Mouse (Mus musculus): ENCODE measurements around the gene Large2. TPM values are rescaled to one million over a fixed set of nuclear protein-coding genes. Genes with fewer than 3 reads are reported as not detected.

Gene Large2
- total and polyA plus RNA-seq, 3 experiments, result 0.84 TPM; not detected in 2

DNA sequence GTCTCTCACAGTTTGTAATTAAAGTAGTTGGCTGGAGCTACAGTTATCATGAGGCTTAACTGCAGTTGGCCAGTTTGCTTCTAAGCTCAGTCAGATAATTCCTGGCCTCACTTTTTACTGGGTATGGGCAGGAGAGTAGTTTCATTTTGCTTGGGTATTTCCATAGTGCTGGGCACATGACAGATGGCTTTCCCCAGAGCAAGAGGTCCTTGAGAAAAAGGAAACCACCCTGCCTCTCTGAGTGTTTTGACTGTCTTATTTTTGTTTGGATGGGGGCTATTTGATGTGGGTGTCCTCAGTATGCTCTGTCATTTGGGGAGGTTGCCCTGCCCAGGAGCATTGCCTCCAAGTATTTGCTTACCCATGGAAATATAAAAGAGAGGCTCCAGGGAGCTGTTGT, 32.3 kb downstream of the Large2 start:
- H3K4me1 ChIP-seq (ENCODE audit: control insufficient read depth, insufficient read depth, low read length), result no peaks in the 10 kb centered on the region
- no peak for DNase-seq
- no peaks in the 10 kb centered on the region for H3K27me3 ChIP-seq (ENCODE audit: control insufficient read depth, insufficient read depth, low read length)
- H3K79me2 ChIP-seq (replicated peaks; ENCODE audit: control insufficient read depth, insufficient read depth, low read length), result no peaks in the 10 kb centered on the region
- H3K36me3 ChIP-seq (ENCODE audit: control insufficient read depth, insufficient read depth, low read length), result no peaks in the 10 kb centered on the region
- no peak overlapping the region for H3K9ac ChIP-seq (ENCODE audit: low read depth, low read length)
- no peak overlapping the region for H3K27ac ChIP-seq
- H3K4me3 ChIP-seq, result no peak overlapping the region
- TF ChIP-seq EP300 (IDR thresholded peaks at IDR 0.05; ENCODE audit: insufficient read depth, low read depth, low read length) (no peak), POLR2A (IDR thresholded peaks at IDR 0.05; ENCODE audit: insufficient read depth, low read depth, low read length) (no peak), CTCF (IDR thresholded peaks at IDR 0.05) (no peak)
- intact Hi-C loops (cut with DNase I), result no loop called here

DNA sequence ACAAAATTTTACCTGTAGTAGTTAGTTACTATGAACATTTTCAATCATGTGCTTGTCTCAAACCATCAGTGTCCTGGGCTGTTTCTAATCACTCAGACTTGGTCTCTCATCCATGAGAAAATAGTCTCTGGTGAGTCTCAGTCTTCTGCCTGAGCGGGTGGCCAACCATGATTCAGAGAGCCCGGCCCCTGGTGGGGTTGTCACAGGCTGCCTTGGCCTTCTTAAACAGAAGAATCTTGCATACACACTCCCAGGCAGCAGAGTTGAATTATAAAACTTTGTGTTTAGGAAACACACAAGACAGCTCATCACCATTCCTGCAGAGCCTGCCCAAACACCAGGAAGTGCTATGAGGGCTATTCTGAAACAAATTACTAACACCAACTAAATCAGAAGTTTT, 42.8 kb downstream of the Large2 start:
- DNase-seq, result no peak
- Histone ChIP-seq H3K79me2 (replicated peaks; ENCODE audit: control insufficient read depth, insufficient read depth, low read length) (no peaks in the 10 kb centered on the region), H3K9ac (ENCODE audit: low read depth, low read length) (no peak overlapping the region), H3K4me3 (no peak overlapping the region), H3K27ac (no peak overlapping the region), H3K4me1 (ENCODE audit: control insufficient read depth, insufficient read depth, low read length) (no peaks in the 10 kb centered on the region), H3K36me3 (ENCODE audit: control insufficient read depth, insufficient read depth, low read length) (no peaks in the 10 kb centered on the region), H3K27me3 (ENCODE audit: control insufficient read depth, insufficient read depth, low read length) (no peaks in the 10 kb centered on the region)
- intact Hi-C loops (cut with DNase I), result loop anchor here (1.0 kb wide), 1 partner anchor 34 kb away; no protein-coding TSS in a partner anchor
- WGBS, result 93% methylated on average over 2 of the region's 2 CpGs
- TF ChIP-seq CTCF (IDR thresholded peaks at IDR 0.05) (no peak), EP300 (IDR thresholded peaks at IDR 0.05; ENCODE audit: insufficient read depth, low read depth, low read length) (no peak), POLR2A (IDR thresholded peaks at IDR 0.05; ENCODE audit: insufficient read depth, low read depth, low read length) (no peak)

DNA sequence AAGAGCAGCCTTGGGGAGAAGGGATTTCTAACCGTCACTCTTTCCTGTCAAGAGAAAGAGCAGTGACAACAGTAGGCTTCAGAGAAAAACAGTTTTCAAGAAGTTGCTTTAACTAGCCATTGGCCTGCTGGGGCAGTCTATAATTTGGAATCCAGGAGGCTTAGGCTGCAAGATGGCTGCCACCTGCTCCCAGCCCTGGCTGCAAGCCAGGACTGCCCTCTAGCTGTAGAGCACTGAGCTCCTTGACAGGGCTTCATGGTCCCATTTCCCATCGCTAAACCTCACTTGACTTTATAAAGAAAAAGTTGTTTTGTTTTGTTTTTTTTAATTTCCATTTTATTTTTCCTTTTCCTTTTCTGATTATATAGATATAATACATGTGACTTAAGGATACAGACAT, 43.3 kb downstream of the Large2 start:
- TF ChIP-seq POLR2A (IDR thresholded peaks at IDR 0.05; ENCODE audit: insufficient read depth, low read depth, low read length), result no peak
- TF ChIP-seq CTCF (IDR thresholded peaks at IDR 0.05), result no peak
- no peak for TF ChIP-seq EP300 (IDR thresholded peaks at IDR 0.05; ENCODE audit: insufficient read depth, low read depth, low read length)
- intact Hi-C loops (cut with DNase I), result loop anchor here (1.0 kb wide), 1 partner anchor 33 kb away; no protein-coding TSS in a partner anchor
- Histone ChIP-seq H3K4me3 (no peak overlapping the region), H3K27me3 (ENCODE audit: control insufficient read depth, insufficient read depth, low read length) (no peaks in the 10 kb centered on the region), H3K4me1 (ENCODE audit: control insufficient read depth, insufficient read depth, low read length) (no peaks in the 10 kb centered on the region), H3K79me2 (replicated peaks; ENCODE audit: control insufficient read depth, insufficient read depth, low read length) (no peaks in the 10 kb centered on the region), H3K27ac (no peak overlapping the region), H3K9ac (ENCODE audit: low read depth, low read length) (no peak overlapping the region), H3K36me3 (ENCODE audit: control insufficient read depth, insufficient read depth, low read length) (no peaks in the 10 kb centered on the region)
- DNase-seq, result no peak
- 87% methylated on average over 2 of the region's 2 CpGs for WGBS

DNA sequence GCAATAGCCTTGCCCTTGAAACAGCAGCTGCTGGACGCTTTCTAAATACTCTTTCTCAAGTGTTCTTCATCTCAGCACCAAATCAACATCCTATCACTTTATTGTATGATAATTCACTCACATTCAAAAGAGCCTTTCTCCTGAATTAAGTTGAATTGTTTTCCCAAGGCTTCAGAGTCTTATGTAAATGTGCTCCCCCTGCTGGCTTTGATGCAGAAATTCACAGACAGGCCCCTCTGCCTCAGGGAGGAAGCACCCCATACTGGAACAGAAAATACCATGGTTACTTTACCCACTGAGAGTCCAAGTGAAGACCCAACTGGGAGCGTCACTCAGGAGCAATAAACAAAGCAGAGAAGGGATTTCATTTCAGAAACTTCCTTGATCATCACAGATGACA, 43.8 kb downstream of the Large2 start:
- Histone ChIP-seq H3K4me1 (ENCODE audit: control insufficient read depth, insufficient read depth, low read length) (no peaks in the 10 kb centered on the region), H3K79me2 (replicated peaks; ENCODE audit: control insufficient read depth, insufficient read depth, low read length) (no peaks in the 10 kb centered on the region), H3K36me3 (ENCODE audit: control insufficient read depth, insufficient read depth, low read length) (no peaks in the 10 kb centered on the region), H3K27me3 (ENCODE audit: control insufficient read depth, insufficient read depth, low read length) (no peaks in the 10 kb centered on the region), H3K4me3 (no peak overlapping the region), H3K27ac (no peak overlapping the region), H3K9ac (ENCODE audit: low read depth, low read length) (no peak overlapping the region)
- DNase-seq, result no peak
- intact Hi-C loops (cut with DNase I), result loop anchor here (1.0 kb wide), 1 partner anchor 33 kb away; no protein-coding TSS in a partner anchor
- TF ChIP-seq POLR2A (IDR thresholded peaks at IDR 0.05; ENCODE audit: insufficient read depth, low read depth, low read length) (no peak), CTCF (IDR thresholded peaks at IDR 0.05) (peak; percentile 83), EP300 (IDR thresholded peaks at IDR 0.05; ENCODE audit: insufficient read depth, low read depth, low read length) (no peak)
- 48% methylated on average over 2 of the region's 2 CpGs for WGBS

DNA sequence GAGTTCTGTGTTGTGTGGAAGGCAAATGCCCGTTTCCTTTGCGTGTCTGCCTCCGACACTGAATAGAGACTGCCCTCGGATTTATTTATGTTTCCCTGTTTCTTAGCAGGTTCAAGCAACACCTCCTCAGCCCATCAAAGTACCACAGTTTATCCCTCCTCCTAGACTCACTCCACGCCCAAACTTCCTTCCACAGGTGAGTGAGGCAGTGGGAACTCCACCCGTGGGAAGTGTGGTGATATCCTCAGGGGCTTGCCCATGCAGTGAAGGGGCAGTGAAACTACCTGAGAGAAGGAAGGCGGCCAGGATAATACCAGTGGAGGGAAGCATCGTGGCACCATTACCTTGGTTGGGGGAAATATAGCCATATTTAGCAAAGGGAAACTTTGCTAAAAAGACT, 46.5 kb downstream of the Large2 start:
- H3K79me2 ChIP-seq (replicated peaks; ENCODE audit: control insufficient read depth, insufficient read depth, low read length), result no peaks in the 10 kb centered on the region
- no peaks in the 10 kb centered on the region for H3K27me3 ChIP-seq (ENCODE audit: control insufficient read depth, insufficient read depth, low read length)
- no peak overlapping the region for H3K9ac ChIP-seq (ENCODE audit: low read depth, low read length)
- H3K4me3 ChIP-seq, result no peak overlapping the region
- H3K4me1 ChIP-seq (ENCODE audit: control insufficient read depth, insufficient read depth, low read length), result no peaks in the 10 kb centered on the region
- no peak overlapping the region for H3K27ac ChIP-seq
- 91% methylated on average over 8 of the region's 8 CpGs for WGBS
- intact Hi-C loops (cut with DNase I), result loop anchor here (5.0 kb wide), 1 partner anchor 341 kb away; no protein-coding TSS in a partner anchor
- DNase-seq, result no peak
- TF ChIP-seq POLR2A (IDR thresholded peaks at IDR 0.05; ENCODE audit: insufficient read depth, low read depth, low read length), result no peak
- H3K36me3 ChIP-seq (ENCODE audit: control insufficient read depth, insufficient read depth, low read length), result no peaks in the 10 kb centered on the region

DNA sequence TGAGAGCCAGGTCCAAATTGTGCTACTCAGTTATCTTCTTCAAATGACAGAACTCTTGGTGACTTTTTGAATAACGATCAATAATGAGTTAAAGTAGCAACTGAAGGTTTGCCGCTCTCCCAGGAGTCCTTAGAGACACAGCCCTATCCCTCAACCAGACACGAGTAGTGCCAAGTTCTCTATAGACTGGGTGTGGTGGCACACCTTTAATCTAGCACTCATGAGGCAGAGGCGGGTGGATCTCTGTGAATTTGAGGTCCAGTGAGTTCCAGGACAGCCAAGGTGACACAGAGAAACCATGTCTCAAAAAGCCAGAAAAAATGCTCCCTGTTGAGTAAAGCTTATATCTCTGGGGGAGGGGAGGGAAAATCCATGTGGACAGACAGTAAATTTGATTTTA, 47.1 kb downstream of the Large2 start:
- Histone ChIP-seq H3K4me3 (no peak overlapping the region), H3K9ac (ENCODE audit: low read depth, low read length) (no peak overlapping the region), H3K36me3 (ENCODE audit: control insufficient read depth, insufficient read depth, low read length) (no peaks in the 10 kb centered on the region), H3K27ac (no peak overlapping the region), H3K4me1 (ENCODE audit: control insufficient read depth, insufficient read depth, low read length) (no peaks in the 10 kb centered on the region), H3K27me3 (ENCODE audit: control insufficient read depth, insufficient read depth, low read length) (no peaks in the 10 kb centered on the region), H3K79me2 (replicated peaks; ENCODE audit: control insufficient read depth, insufficient read depth, low read length) (no peaks in the 10 kb centered on the region)
- no peak for DNase-seq
- 89% methylated on average over 4 of the region's 4 CpGs for WGBS
- TF ChIP-seq CTCF (IDR thresholded peaks at IDR 0.05), result no peak
- no peak for TF ChIP-seq EP300 (IDR thresholded peaks at IDR 0.05; ENCODE audit: insufficient read depth, low read depth, low read length)
- TF ChIP-seq POLR2A (IDR thresholded peaks at IDR 0.05; ENCODE audit: insufficient read depth, low read depth, low read length), result no peak
- intact Hi-C loops (cut with DNase I), result loop anchor here (5.0 kb wide), 1 partner anchor 340 kb away; no protein-coding TSS in a partner anchor

Measured in heart, adult 2 months (tissue).